ENCODE assay signal across 33 mouse cellular contexts in the genomic region with DNA sequence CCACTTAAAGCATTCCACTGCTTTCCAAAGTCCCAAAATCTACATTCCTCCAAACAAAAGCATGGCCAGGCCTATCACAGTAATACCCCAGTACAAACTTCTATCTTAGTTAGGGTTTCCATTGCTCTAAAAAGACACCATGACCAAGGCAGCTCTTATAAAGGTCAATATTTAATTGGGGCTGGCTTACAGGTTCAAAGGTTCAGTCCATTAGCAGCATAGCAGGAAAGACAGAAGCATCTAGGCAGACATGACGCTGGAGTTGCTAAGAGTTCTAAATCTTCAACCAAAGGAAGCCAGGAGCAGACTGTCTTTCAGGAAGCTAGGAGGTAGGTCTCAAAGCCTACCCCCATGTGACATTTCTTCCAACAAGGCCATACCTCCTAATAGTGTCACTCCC. TPM values are rescaled to one million over a fixed set of nuclear protein-coding genes. Genes with fewer than 3 reads are reported as not detected.
"Had no signal": no experiment of that assay in that cellular context is flagged by ENCODE, and none has a peak within 500 bp of the region (broad histone marks: within the 10 kb centered on the region; RNA-seq: fewer than 3 reads in every experiment).

No protein-coding gene starts in this region.

- H3K4me3 ChIP-seq: limb, embryonic 10.5 days; limb, embryonic 12.5 days; limb, embryonic 13.5 days; limb, embryonic 15.5 days; liver, embryonic 12.5 days; liver, embryonic 13.5 days; liver, embryonic 15.5 days; lung, embryonic 15.5 days; megakaryocyte, embryonic 14.5 days; midbrain, embryonic 10.5 days; midbrain, embryonic 12.5 days; midbrain, embryonic 13.5 days; midbrain, embryonic 15.5 days; myocyte; neural tube, embryonic 12.5 days; neural tube, embryonic 13.5 days had no signal

- H3K4me1 ChIP-seq: limb, embryonic 10.5 days; limb, embryonic 12.5 days; limb, embryonic 13.5 days; limb, embryonic 15.5 days; lung, embryonic 15.5 days; midbrain, embryonic 10.5 days; midbrain, embryonic 12.5 days; midbrain, embryonic 13.5 days; midbrain, embryonic 15.5 days; neural tube, embryonic 12.5 days; neural tube, embryonic 13.5 days had no signal

- ATAC-seq: liver, embryonic 12.5 days; liver, postnatal 0 days; lung, postnatal 0 days; midbrain, embryonic 13.5 days; midbrain, embryonic 15.5 days; midbrain, embryonic 16.5 days had no signal

- H3K4me2 ChIP-seq: limb, embryonic 12.5 days; limb, embryonic 13.5 days; limb, embryonic 15.5 days; liver, embryonic 12.5 days; liver, embryonic 13.5 days; liver, embryonic 15.5 days; lung, embryonic 14.5 days; lung, embryonic 15.5 days; midbrain, embryonic 11.5 days; midbrain, embryonic 12.5 days; midbrain, embryonic 13.5 days; midbrain, embryonic 15.5 days; neural tube, embryonic 12.5 days; neural tube, embryonic 13.5 days had no signal

- H3K9me3 ChIP-seq: limb, embryonic 10.5 days; limb, embryonic 12.5 days; limb, embryonic 13.5 days; limb, embryonic 15.5 days; liver, embryonic 12.5 days; liver, embryonic 13.5 days; liver, embryonic 15.5 days; lung, embryonic 15.5 days; midbrain, embryonic 10.5 days; midbrain, embryonic 12.5 days; midbrain, embryonic 13.5 days; midbrain, embryonic 15.5 days; neural tube, embryonic 12.5 days; neural tube, embryonic 13.5 days had no signal

- H3K27me3 ChIP-seq: limb, embryonic 12.5 days; limb, embryonic 13.5 days; limb, embryonic 15.5 days; liver, embryonic 12.5 days; liver, embryonic 13.5 days; liver, embryonic 15.5 days; lung, embryonic 15.5 days; megakaryocyte, embryonic 14.5 days; midbrain, embryonic 12.5 days; midbrain, embryonic 13.5 days; midbrain, embryonic 15.5 days; neural tube, embryonic 12.5 days; neural tube, embryonic 13.5 days had no signal

- H3K9ac ChIP-seq: limb, embryonic 12.5 days; limb, embryonic 13.5 days; limb, embryonic 15.5 days; liver, embryonic 12.5 days; liver, embryonic 13.5 days; liver, embryonic 14.5 days; liver, embryonic 15.5 days; liver, postnatal 0 days; lung, embryonic 14.5 days; lung, embryonic 15.5 days; midbrain, embryonic 12.5 days; midbrain, embryonic 13.5 days; midbrain, embryonic 15.5 days; neural tube, embryonic 12.5 days; neural tube, embryonic 13.5 days had no signal

- H3K27ac ChIP-seq: limb, embryonic 10.5 days; limb, embryonic 12.5 days; limb, embryonic 13.5 days; limb, embryonic 15.5 days; liver, embryonic 12.5 days; liver, embryonic 13.5 days; liver, embryonic 14.5 days; liver, embryonic 15.5 days; lung, embryonic 15.5 days; macrophage; midbrain, embryonic 10.5 days; midbrain, embryonic 12.5 days; midbrain, embryonic 13.5 days; midbrain, embryonic 15.5 days; neural tube, embryonic 12.5 days; neural tube, embryonic 13.5 days had no signal

- H3K36me3 ChIP-seq: limb, embryonic 15.5 days; lung, embryonic 15.5 days; midbrain, embryonic 12.5 days; midbrain, embryonic 13.5 days; midbrain, embryonic 15.5 days; neural tube, embryonic 12.5 days; neural tube, embryonic 13.5 days had no signal

- DNase-seq: left cerebral cortex, postnatal 4 days; liver; liver, embryonic 13.5 days; liver, postnatal 0 days; lung, adult 18-20 months; lung, adult 2 months; lung, embryonic 14.5 days; lung, postnatal 10 days; lung, postnatal 14 days; lung, postnatal 36 days; lung, postnatal 4 days; midbrain, embryonic 14.5 days had no signal

RNA-seq across cellular contexts. Expression of a gene that starts 35.4 kb away (rescaled TPM):
- total RNA-seq: midbrain, postnatal 0 days had no signal
